Mouse (Mus musculus) regulatory T cell (primary cell): ENCODE data around the gene Slit3.

ENCODE experiments used
- in situ Hi-C: fragments of 300-600 bp; cut with MboI, MseI; formaldehyde crosslinking; loops from one replicate; pipeline ENCODE4 v1.15.1; 2025; ENCODE audit warnings: high pct_unique_total_duplicates

The Slit3 gene

GRCm38 (mm10) chr11:35299857-35300375 is 178.9 kb downstream of the Slit3 start:
- in situ Hi-C loops: loop anchor here (10.0 kb wide), 1 partner anchor 565 kb away; no protein-coding TSS in a partner anchor

DNA sequence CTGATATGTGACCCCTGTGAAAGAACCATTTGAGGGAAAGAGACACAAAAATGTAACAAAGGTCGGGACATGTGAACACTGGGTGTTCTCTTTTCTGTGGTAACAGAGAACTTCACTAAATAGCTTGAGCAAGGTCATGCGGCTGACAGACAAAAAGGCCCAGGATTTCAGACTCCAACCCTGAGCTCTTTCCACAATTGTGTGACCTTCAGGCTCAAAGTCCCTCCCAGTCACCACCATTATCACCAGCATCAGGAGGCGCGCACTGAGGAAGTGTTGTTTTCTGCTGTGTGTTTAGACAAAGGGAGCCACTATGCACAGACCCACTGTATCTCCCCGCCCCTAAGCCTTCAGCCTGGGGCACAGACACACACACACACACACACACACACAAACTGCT is 181.2 kb downstream of the Slit3 start:
- in situ Hi-C loops: no loop called here

- in situ Hi-C loops: no loop called here
Observed at GRCm38 (mm10) chr11:35304216-35304975, 183.4 kb downstream of the Slit3 start.

DNA sequence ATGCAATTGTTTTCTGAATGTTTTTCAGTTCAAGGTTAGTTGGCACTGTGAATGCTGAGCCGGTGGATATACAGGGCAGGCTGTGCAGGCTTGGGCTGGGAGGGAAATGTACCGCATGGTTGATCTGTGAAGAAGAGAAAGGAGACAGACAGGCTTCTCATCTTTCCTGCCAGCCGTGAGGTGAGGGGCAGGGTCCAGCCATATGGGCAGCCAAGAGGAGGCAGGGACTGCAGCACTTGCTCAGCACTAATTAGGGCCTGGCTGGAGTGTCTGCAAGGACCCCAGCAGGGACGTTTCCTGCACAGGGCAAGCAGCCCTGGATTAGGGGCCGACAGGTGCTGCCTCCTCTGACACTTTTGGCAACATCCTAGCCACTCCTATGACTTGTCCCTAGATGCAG is 184.1 kb downstream of the Slit3 start:
- in situ Hi-C loops: no loop called here

DNA sequence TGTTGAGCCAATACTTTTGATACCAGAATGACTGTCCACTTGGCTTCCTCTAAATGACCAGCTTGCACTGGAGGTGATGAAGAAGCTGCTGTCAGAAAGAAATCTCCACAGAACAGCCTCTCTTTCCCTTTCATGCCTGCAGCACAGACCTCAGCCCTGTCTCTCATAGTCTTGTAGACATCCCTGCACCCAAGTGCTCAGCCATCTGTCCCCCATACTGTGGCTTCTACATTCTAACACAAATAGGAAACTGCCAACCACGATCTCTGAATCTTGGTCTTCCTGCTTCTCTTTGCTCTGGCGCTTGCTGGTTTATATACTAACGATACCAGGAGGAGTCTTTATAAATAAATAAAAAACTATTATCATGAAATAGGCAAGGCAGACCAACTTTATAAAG is 184.9 kb downstream of the Slit3 start:
- in situ Hi-C loops: no loop called here

DNA sequence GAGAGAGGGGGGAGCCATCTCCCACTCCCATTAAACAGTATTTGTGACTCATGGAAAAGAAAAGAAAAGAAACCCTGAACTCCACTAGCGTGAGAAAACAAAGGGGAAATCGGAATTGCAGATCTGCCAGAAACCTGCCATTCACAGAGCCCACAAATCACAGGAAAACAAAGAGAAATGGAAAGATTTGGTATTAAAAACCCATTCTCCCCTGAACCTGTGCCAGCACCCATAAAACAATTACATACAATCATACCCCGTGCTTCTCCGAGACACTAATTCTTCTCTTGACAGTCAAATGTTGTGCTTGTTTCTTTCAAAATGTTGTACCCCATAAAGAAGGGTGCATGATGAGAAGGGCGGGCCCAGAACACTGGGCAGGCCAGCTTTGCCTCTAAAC is 185.9 kb downstream of the Slit3 start:
- in situ Hi-C loops: no loop called here

GRCm38 (mm10) chr11:35307992-35308391 is 187.0 kb downstream of the Slit3 start:
- in situ Hi-C loops: no loop called here

DNA sequence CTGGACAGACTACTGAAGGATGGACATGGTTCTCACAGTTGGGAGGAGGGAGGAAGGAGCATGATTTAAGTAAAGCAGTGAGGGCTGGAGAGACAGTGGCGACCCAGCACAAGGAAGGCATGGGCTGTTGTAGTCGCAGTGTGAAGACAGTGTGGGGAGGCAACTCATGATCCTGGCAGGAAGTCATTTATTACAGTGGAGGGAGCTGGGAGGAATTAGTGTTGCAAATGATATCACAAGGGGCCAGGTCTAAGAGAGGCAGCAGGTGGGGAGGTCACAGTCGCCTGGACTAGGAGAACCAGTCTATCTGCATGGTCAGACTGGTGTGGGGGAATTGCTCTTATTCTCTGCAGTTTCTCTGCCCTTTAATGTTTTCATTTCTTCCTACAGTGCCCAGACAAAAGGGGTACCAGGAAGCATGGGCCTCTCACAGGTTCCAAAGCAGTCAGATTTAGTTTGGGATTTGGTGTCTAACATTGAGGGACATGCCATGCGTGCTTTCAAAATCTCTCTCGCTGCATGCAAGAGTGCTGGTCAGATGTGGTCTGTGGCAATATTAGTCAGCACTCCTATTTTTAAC is 194.5 kb downstream of the Slit3 start:
- in situ Hi-C loops: no loop called here

GRCm38 (mm10) chr11:35317221-35317620 is 196.2 kb downstream of the Slit3 start:
- in situ Hi-C loops: no loop called here

GRCm38 (mm10) chr11:35317775-35318432 is 196.9 kb downstream of the Slit3 start:
- in situ Hi-C loops: no loop called here

GRCm38 (mm10) chr11:35318433-35319020 is 197.5 kb downstream of the Slit3 start:
- in situ Hi-C loops: no loop called here

GRCm38 (mm10) chr11:35320518-35320917 is 199.5 kb downstream of the Slit3 start:
- in situ Hi-C loops: no loop called here

GRCm38 (mm10) chr11:35324397-35324796 is 203.4 kb downstream of the Slit3 start:
- in situ Hi-C loops: no loop called here

GRCm38 (mm10) chr11:35325131-35325995 is 204.3 kb downstream of the Slit3 start:
- in situ Hi-C loops: no loop called here

- in situ Hi-C loops: no loop called here
Observed at GRCm38 (mm10) chr11:35326346-35326745, 205.3 kb downstream of the Slit3 start.

DNA sequence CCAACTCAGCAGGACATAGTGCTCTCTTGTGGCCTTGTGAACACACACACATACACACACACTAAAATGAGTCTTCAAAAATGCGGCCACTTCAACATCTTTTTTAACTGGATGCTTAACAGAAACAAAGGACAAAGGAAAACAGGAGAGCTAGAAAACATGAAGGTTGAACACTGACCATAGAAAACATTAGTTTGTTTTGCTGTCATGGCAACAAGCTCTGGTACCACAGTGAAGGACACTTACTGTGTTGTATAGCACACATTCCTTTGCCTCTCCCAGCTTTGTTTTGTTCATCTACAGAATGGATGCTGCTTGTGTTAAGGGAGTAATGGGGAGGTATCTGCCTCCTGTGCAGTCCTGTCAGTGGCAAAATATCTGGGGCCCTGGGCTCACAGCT is 206.9 kb downstream of the Slit3 start:
- in situ Hi-C loops: no loop called here

DNA sequence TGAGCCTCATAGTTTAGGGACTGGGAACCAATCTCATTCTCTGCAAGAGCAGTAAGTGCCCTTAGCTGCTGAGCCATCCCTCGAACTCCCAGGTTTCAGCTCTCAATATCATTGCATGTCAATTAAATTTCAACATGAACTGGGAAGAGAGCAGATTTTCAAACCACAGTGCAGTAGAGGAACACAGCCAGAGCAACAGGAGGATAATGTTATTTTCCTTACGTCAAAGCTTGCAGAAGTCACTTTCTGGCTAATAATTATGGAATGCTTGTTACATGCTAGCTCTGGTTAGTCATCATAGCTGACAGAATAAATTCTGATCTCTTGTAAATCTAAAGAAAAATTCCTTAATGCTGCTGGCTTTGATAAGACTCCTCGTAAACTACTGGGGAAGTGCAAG is 210.5 kb downstream of the Slit3 start:
- in situ Hi-C loops: no loop called here

DNA sequence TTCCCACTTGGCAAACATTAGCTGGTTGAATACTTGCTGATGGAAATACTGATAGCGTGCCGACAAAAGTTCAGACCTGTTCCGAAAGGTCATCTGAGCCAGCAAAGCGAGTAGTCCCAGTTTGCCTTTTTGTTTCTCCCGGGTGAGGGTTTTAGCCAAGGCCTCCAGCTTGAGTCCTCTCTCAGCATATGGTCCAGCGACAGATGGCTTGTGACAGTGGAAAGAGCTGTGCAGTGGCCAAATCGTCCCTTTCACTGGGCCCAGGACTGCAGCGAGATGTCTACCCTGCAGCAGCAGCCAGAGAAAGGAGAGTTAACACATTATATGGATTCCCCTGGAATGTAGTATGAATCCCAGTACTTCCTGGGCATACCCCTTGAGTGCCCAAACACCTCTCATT is 215.5 kb downstream of the Slit3 start:
- in situ Hi-C loops: no loop called here

GRCm38 (mm10) chr11:35337493-35337892 is 216.5 kb downstream of the Slit3 start:
- in situ Hi-C loops: no loop called here

- in situ Hi-C loops: no loop called here
Observed at GRCm38 (mm10) chr11:35337927-35338819, 217.1 kb downstream of the Slit3 start.
